Mouse (Mus musculus) induced T-regulatory cell, adult 2 months (primary cell): ENCODE measurements at regions not wholly inside any gene's neighbourhood (a gene's known extent, or its start where the extent isn't known, plus 50 kb on each side); places are given as distances from the start of the nearest gene placed in this dataset.

Experiments used
- DNase-seq: peaks from one replicate; pipeline ENCODE4 v3.0.0-alpha.2; 2012; ENCODE audit warnings: low read depth

- DNase-seq, result no peak
Measured at GRCm38 (mm10) chr9:61263335-61263734, 108.8 kb upstream of the Tle3 start.

GRCm38 (mm10) chr9:61265466-61265865, 106.7 kb upstream of the Tle3 start:
- no peak for DNase-seq

DNA sequence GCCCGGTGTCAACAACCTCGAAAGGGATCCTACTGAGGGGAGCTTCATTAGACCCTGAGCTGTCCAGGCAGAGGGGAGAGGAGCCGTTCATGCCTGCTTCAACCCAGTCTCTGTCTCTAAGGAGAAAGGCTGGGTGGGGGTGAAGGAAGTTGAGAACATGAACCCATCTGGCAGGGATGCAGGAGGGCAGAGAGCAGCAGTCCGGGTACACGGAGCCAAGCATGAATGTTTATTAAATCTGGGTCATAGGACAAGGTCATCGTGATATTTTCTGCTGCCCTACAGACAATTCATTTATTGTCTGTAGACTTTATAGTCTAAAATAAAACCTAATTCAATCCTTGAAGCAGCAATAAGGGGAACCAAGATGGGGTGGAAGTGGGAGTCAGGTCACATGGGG, 105.2 kb upstream of the Tle3 start:
- no peak for DNase-seq

- no peak for DNase-seq
Measured at GRCm38 (mm10) chr9:61267541-61267940, 104.6 kb upstream of the Tle3 start.

- DNase-seq, result no peak
Measured at GRCm38 (mm10) chr9:61268162-61268561, 104.0 kb upstream of the Tle3 start.

DNA sequence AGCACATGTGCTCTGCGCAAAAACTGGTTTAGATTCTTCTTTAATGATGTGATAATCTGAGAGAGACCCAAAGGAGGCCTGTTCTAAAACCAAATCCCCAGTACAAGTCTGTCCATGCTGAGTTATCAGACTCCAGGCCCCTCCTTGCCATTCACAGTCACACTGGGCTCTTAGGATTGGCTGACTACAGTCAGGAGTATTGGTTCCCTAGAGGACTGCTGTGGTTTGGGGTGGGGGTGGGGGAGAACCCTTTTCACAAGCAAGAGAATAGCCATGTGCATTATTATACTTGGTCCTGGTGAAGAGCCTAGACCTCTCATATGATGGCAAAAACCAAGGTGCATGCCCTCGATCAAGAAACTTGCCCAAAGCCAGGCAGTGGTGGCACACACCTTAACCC, 103.5 kb upstream of the Tle3 start:
- no peak for DNase-seq

DNA sequence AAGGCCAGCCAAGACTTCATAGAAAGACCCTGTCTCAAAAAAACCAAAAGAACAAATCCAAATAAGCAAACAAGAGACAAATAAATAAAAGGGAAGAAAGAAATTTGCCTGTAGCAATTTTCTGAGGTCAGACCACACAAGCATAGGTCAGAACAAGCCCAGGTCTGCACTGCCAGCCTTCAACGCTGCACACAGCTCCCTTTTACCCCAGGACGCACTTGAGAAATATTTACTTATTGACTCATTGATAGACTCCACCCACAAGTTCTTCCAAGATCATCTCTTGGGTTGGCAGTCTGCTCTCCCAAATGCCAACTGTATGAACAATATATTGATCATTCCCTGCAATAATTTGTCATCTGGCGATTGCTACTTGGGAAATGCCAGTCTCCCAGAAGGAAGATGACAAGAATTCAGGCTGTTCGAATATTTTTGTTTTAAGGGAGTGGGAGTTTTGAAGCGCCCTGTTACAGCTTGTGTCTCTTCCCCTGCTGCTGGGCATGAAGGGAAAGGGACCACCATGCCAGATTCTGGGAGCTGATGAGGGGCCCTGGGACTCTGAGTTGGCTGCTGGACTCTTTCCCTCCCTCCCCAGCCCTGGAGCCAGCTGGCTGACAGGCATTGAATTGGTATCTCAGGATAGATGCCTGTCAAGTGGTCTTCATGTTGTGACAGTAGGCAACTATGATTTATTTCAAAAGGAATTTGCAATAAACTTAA, 102.9 kb upstream of the Tle3 start:
- DNase-seq, result no peak

DNA sequence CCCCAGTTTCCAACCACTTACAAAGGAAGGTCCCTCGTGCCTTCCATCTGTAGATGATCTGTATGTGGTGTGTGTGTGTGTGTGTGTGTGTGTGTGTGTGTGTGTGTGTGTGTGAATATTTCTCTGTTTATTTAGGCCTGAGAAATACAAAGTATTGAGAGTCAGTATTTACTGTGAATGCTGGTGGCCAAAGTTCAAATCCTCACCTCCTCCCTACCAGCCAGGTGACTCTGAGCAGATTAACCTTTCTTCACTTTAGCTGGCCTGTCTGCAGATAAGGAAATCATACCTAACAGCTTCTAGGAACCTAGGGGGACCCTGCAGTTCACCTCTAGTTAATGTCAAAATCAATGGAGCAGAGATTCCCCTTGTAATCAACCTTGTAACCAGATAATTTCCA, 100.9 kb upstream of the Tle3 start:
- no peak for DNase-seq

- no peak for DNase-seq
Measured at GRCm38 (mm10) chr9:61271769-61272352, 100.3 kb upstream of the Tle3 start.

GRCm38 (mm10) chr9:61274020-61274419, 98.1 kb upstream of the Tle3 start:
- DNase-seq, result no peak

- DNase-seq, result peak; percentile 74
Measured at GRCm38 (mm10) chr9:61277369-61278215, 94.6 kb upstream of the Tle3 start.

- DNase-seq, result no peak
Measured at GRCm38 (mm10) chr9:61278216-61278758, 93.9 kb upstream of the Tle3 start.

- DNase-seq, result no peak
Measured at GRCm38 (mm10) chr9:61279044-61279543, 93.1 kb upstream of the Tle3 start.

DNA sequence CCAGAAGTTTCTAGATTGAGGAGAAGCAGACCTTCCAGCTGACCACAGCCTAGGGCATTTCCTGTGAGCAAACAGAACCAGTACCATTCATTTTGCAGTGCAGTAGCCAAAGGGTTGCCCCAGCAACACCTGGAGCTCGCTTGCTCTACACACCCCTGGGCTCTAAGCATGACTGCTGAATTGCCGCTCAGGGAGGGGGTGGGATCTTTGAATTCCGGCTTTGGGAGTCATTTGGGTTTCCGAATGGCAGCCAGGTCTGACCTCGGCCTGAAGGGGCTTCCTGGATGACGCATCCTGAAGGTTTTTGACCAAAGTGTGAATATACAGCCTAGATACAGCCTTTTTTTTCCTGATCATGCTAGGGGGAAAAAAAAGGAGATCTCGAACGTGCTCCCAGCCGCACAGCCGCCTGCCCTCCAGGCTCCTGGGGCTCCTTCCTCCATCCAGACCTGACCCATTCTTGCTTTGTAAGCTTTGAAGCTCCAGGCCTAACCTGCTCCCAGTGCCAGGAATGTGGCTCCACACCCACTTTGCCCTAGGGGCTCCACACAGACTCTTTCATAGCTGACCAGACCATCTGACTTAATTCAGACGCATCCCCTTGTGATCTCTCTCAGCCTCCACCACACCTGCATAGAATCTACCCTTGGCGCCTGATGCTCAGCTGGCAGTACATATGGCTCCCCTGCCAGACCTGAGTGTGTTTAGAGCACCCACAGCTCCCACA, 91.1 kb upstream of the Tle3 start:
- DNase-seq, result no peak

DNA sequence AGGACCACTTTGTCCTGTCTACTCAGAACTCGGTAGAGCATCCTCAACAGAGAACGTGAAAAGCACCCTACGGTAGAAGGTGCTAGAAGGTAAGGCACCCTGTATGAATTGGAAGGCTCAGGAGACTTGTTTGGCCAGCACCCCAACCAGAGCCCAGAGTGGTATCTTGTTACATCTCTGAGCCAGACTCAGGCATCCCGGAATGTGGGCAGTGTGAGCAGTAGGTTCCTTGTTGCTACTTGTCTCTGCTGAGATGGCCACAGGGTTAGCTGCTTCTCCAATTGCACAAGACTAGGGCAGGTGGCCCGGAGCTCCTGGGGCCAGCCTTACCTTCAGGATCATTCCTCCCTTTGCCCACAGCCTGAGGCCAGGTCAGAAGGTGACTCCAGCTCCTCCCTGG, 88.9 kb upstream of the Tle3 start:
- no peak for DNase-seq

- DNase-seq, result no peak
Measured at GRCm38 (mm10) chr9:61284201-61285021, 87.8 kb upstream of the Tle3 start.

- DNase-seq, result no peak
Measured at GRCm38 (mm10) chr9:61286561-61286960, 85.6 kb upstream of the Tle3 start.

GRCm38 (mm10) chr9:61289117-61289516, 83.0 kb upstream of the Tle3 start:
- no peak for DNase-seq

DNA sequence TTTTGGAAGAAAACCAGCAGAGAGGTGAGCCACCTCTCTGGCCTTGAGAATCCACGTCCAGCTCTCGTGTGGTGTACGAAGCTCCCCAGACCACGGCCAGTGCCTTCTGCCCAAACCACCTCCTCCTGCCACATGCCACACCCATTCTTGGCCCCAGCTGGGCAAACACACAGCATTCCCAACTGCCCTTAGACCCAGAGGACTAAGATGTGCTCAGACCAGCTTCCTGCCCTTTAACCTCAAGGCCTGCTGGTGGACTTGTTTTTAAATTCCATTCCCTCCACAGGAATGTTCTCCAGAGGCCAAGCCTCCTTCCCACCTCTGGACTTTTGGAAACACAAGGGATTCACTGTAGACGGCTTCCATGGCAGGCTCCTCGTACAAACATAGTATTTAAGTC, 82.5 kb upstream of the Tle3 start:
- DNase-seq, result no peak

GRCm38 (mm10) chr9:61291646-61292045, 80.5 kb upstream of the Tle3 start:
- DNase-seq, result no peak

DNA sequence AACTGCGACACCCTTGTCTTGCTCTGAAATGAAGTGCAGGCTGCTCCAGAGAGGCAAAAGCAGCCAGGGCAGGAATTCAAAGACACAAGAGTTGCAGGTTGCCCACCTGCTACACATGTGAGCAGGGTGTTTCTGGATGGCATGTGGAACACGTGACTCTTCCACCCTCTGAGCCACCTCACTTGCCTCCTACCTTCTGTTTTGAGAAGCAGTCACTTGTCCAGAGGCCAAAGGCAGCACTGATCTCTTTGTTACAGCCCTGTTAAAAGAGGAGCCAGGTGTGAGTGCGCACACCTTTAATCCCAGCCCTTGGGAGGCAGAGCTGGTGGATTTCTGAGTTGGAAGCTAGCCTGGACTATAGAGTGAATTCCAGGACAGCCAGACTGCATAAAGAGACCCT, 79.7 kb upstream of the Tle3 start:
- DNase-seq, result no peak
